Mouse (Mus musculus) hematopoietic stem cell, adult 5-6 weeks (primary cell): ENCODE results near the gene Wdr41. TPM values are rescaled to one million over a fixed set of nuclear protein-coding genes. Genes with fewer than 3 reads are reported as not detected.

Source experiments
- total RNA-seq: library from RNA; stranded (forward); fragments of 172-1452, 232-1000 nt; gene quantifications from 2 replicates; pipeline ENCODE4 v1.2.3, GENCODE M21; 2017

The Wdr41 gene
- total RNA-seq, 1 experiment from 2014 or later = 31.8 TPM

Other genes with a start within 250 kb of the Wdr41 start
- gene Tbca, start 187.4 kb upstream of the Wdr41 start, total RNA-seq = 151 and 218 TPM in 2 replicates
- gene Otp, start 100.7 kb upstream of the Wdr41 start, total RNA-seq = not detected in 2 replicates